Mouse (Mus musculus): Measurements from ENCODE around the gene Dnaic1. TPM values are rescaled to one million over a fixed set of nuclear protein-coding genes. Genes with fewer than 3 reads are reported as not detected.

Gene Dnaic1
- polyA plus RNA-seq, 1 experiment from 2014 or later = 1.2 TPM

- Histone ChIP-seq H3K36me3 (ENCODE audit: control insufficient read depth, insufficient read depth) (peaks cover 4% of the 10 kb centered on the region; the same call in 1 of the 2 replicates), H3K4me2 (ENCODE audit: low read length) (no peak overlapping the region), H3K9me3 (ENCODE audit: control insufficient read depth, low read length) (no peaks in the 10 kb centered on the region), H3K27me3 (replicated peaks; ENCODE audit: control insufficient read depth, insufficient read depth, low read length) (no peaks in the 10 kb centered on the region), H3K9ac (replicated peaks; ENCODE audit: low read depth, low read length) (no peak overlapping the region), H3K4me3 (replicated peaks; ENCODE audit: low read length) (no peak overlapping the region), H3K4me1 (replicated peaks; ENCODE audit: control insufficient read depth, insufficient read depth, low read length) (no peaks in the 10 kb centered on the region; the same call in 1 of the 2 replicates), H3K27ac (ENCODE audit: low read length) (no peak overlapping the region)
- WGBS = 31% methylated on average over 6 of the region's 6 CpGs
- ATAC-seq = peak; percentile 73
Measured at GRCm38 (mm10) chr4:41653296-41653695, 83.7 kb downstream of the Dnaic1 start.

GRCm38 (mm10) chr4:41653730-41654129 is 84.2 kb downstream of the Dnaic1 start:
- Histone ChIP-seq H3K4me3 (replicated peaks; ENCODE audit: low read length) (no peak overlapping the region), H3K36me3 (ENCODE audit: control insufficient read depth, insufficient read depth) (peaks cover 4% of the 10 kb centered on the region; the same call in 1 of the 2 replicates), H3K27me3 (replicated peaks; ENCODE audit: control insufficient read depth, insufficient read depth, low read length) (no peaks in the 10 kb centered on the region), H3K4me1 (replicated peaks; ENCODE audit: control insufficient read depth, insufficient read depth, low read length) (no peaks in the 10 kb centered on the region; the same call in 1 of the 2 replicates), H3K9ac (replicated peaks; ENCODE audit: low read depth, low read length) (no peak overlapping the region), H3K27ac (ENCODE audit: low read length) (no peak overlapping the region), H3K4me2 (ENCODE audit: low read length) (no peak overlapping the region), H3K9me3 (ENCODE audit: control insufficient read depth, low read length) (no peaks in the 10 kb centered on the region)
- 64% methylated on average over 6 of the region's 6 CpGs for WGBS
- no peak for ATAC-seq

GRCm38 (mm10) chr4:41654217-41654616 is 84.6 kb downstream of the Dnaic1 start:
- WGBS = 8% methylated on average over 7 of the region's 7 CpGs
- no peak overlapping the region for H3K27ac ChIP-seq (ENCODE audit: low read length)
- H3K4me1 ChIP-seq (replicated peaks; ENCODE audit: control insufficient read depth, insufficient read depth, low read length) = peaks cover 2% of the 10 kb centered on the region
- peaks cover 4% of the 10 kb centered on the region; the same call in 1 of the 2 replicates for H3K36me3 ChIP-seq (ENCODE audit: control insufficient read depth, insufficient read depth)
- no peaks in the 10 kb centered on the region for H3K9me3 ChIP-seq (ENCODE audit: control insufficient read depth, low read length)
- H3K9ac ChIP-seq (replicated peaks; ENCODE audit: low read depth, low read length) = no peak overlapping the region
- H3K4me2 ChIP-seq (ENCODE audit: low read length) = no peak overlapping the region
- peak; percentile 32; the same call in 1 of the 2 replicates for ATAC-seq
- no peaks in the 10 kb centered on the region for H3K27me3 ChIP-seq (replicated peaks; ENCODE audit: control insufficient read depth, insufficient read depth, low read length)
- H3K4me3 ChIP-seq (replicated peaks; ENCODE audit: low read length) = no peak overlapping the region

- Histone ChIP-seq H3K4me1 (replicated peaks; ENCODE audit: control insufficient read depth, insufficient read depth, low read length) (peaks cover 4% of the 10 kb centered on the region), H3K9ac (replicated peaks; ENCODE audit: low read depth, low read length) (no peak overlapping the region), H3K4me3 (replicated peaks; ENCODE audit: low read length) (no peak overlapping the region), H3K4me2 (ENCODE audit: low read length) (no peak overlapping the region), H3K9me3 (ENCODE audit: control insufficient read depth, low read length) (no peaks in the 10 kb centered on the region), H3K27ac (ENCODE audit: low read length) (no peak overlapping the region), H3K36me3 (ENCODE audit: control insufficient read depth, insufficient read depth) (peaks cover 4% of the 10 kb centered on the region; the same call in 1 of the 2 replicates), H3K27me3 (replicated peaks; ENCODE audit: control insufficient read depth, insufficient read depth, low read length) (no peaks in the 10 kb centered on the region)
- 100% methylated on average over 2 of the region's 2 CpGs for WGBS
- no peak for ATAC-seq
Measured at GRCm38 (mm10) chr4:41655525-41655924, 86.0 kb downstream of the Dnaic1 start.

GRCm38 (mm10) chr4:41658566-41659384 is 89.2 kb downstream of the Dnaic1 start:
- Histone ChIP-seq H3K9ac (replicated peaks; ENCODE audit: low read depth, low read length) (peak overlapping the region; percentile 3; the same call in 1 of the 2 replicates), H3K4me1 (replicated peaks; ENCODE audit: control insufficient read depth, insufficient read depth, low read length) (peaks cover 16% of the 10 kb centered on the region), H3K9me3 (ENCODE audit: control insufficient read depth, low read length) (no peaks in the 10 kb centered on the region), H3K36me3 (ENCODE audit: control insufficient read depth, insufficient read depth) (peaks cover 4% of the 10 kb centered on the region; the same call in 1 of the 2 replicates), H3K4me3 (replicated peaks; ENCODE audit: low read length) (no peak overlapping the region), H3K4me2 (ENCODE audit: low read length) (no peak overlapping the region), H3K27me3 (replicated peaks; ENCODE audit: control insufficient read depth, insufficient read depth, low read length) (no peaks in the 10 kb centered on the region), H3K27ac (ENCODE audit: low read length) (no peak overlapping the region)
- 21% methylated on average over 25 of the region's 25 CpGs for WGBS
- ATAC-seq = no peak

GRCm38 (mm10) chr4:41659556-41659955 is 90.0 kb downstream of the Dnaic1 start:
- Histone ChIP-seq H3K36me3 (ENCODE audit: control insufficient read depth, insufficient read depth) (peaks cover 4% of the 10 kb centered on the region; the same call in 1 of the 2 replicates), H3K27me3 (replicated peaks; ENCODE audit: control insufficient read depth, insufficient read depth, low read length) (no peaks in the 10 kb centered on the region), H3K9me3 (ENCODE audit: control insufficient read depth, low read length) (no peaks in the 10 kb centered on the region), H3K27ac (ENCODE audit: low read length) (no peak overlapping the region), H3K9ac (replicated peaks; ENCODE audit: low read depth, low read length) (no peak overlapping the region), H3K4me3 (replicated peaks; ENCODE audit: low read length) (no peak overlapping the region), H3K4me2 (ENCODE audit: low read length) (no peak overlapping the region), H3K4me1 (replicated peaks; ENCODE audit: control insufficient read depth, insufficient read depth, low read length) (peaks cover 17% of the 10 kb centered on the region)
- WGBS = 45% methylated on average over 13 of the region's 13 CpGs
- ATAC-seq = no peak

GRCm38 (mm10) chr4:41660851-41661430 is 91.4 kb downstream of the Dnaic1 start:
- no peak overlapping the region for H3K27ac ChIP-seq (ENCODE audit: low read length)
- H3K9ac ChIP-seq (replicated peaks; ENCODE audit: low read depth, low read length) = no peak overlapping the region
- no peak overlapping the region for H3K4me3 ChIP-seq (replicated peaks; ENCODE audit: low read length)
- H3K9me3 ChIP-seq (ENCODE audit: control insufficient read depth, low read length) = no peaks in the 10 kb centered on the region
- peaks cover 4% of the 10 kb centered on the region; the same call in 1 of the 2 replicates for H3K36me3 ChIP-seq (ENCODE audit: control insufficient read depth, insufficient read depth)
- ATAC-seq = peak; percentile 27; the same call in 1 of the 2 replicates
- no peaks in the 10 kb centered on the region for H3K27me3 ChIP-seq (replicated peaks; ENCODE audit: control insufficient read depth, insufficient read depth, low read length)
- peaks cover 25% of the 10 kb centered on the region for H3K4me1 ChIP-seq (replicated peaks; ENCODE audit: control insufficient read depth, insufficient read depth, low read length)
- WGBS = 12% methylated on average over 11 of the region's 11 CpGs
- no peak overlapping the region for H3K4me2 ChIP-seq (ENCODE audit: low read length)

GRCm38 (mm10) chr4:41662723-41663122 is 93.1 kb downstream of the Dnaic1 start:
- H3K4me3 ChIP-seq (replicated peaks; ENCODE audit: low read length) = no peak overlapping the region
- H3K4me1 ChIP-seq (replicated peaks; ENCODE audit: control insufficient read depth, insufficient read depth, low read length) = peaks cover 25% of the 10 kb centered on the region
- no peaks in the 10 kb centered on the region for H3K27me3 ChIP-seq (replicated peaks; ENCODE audit: control insufficient read depth, insufficient read depth, low read length)
- H3K27ac ChIP-seq (ENCODE audit: low read length) = no peak overlapping the region
- peaks cover 4% of the 10 kb centered on the region; the same call in 1 of the 2 replicates for H3K36me3 ChIP-seq (ENCODE audit: control insufficient read depth, insufficient read depth)
- WGBS = 82% methylated on average over 11 of the region's 11 CpGs
- H3K9me3 ChIP-seq (ENCODE audit: control insufficient read depth, low read length) = no peaks in the 10 kb centered on the region
- H3K9ac ChIP-seq (replicated peaks; ENCODE audit: low read depth, low read length) = no peak overlapping the region
- no peak for ATAC-seq
- no peak overlapping the region for H3K4me2 ChIP-seq (ENCODE audit: low read length)

- H3K36me3 ChIP-seq (ENCODE audit: control insufficient read depth, insufficient read depth) = no peaks in the 10 kb centered on the region
Measured at GRCm38 (mm10) chr4:41663614-41664013, 94.0 kb downstream of the Dnaic1 start.

More at GRCm38 (mm10) chr4:41663614-41664013, 94.0 kb downstream of the Dnaic1 start:
- Histone ChIP-seq H3K27ac (ENCODE audit: low read length) (no peak overlapping the region), H3K4me1 (replicated peaks; ENCODE audit: control insufficient read depth, insufficient read depth, low read length) (peaks cover 25% of the 10 kb centered on the region), H3K9ac (replicated peaks; ENCODE audit: low read depth, low read length) (no peak overlapping the region), H3K4me2 (ENCODE audit: low read length) (no peak overlapping the region), H3K9me3 (ENCODE audit: control insufficient read depth, low read length) (no peaks in the 10 kb centered on the region), H3K27me3 (replicated peaks; ENCODE audit: control insufficient read depth, insufficient read depth, low read length) (no peaks in the 10 kb centered on the region), H3K4me3 (replicated peaks; ENCODE audit: low read length) (no peak overlapping the region)
- ATAC-seq = no peak
- WGBS = 66% methylated on average over 9 of the region's 9 CpGs
